Mouse (Mus musculus) monocyte, adult 59 days (primary cell): ENCODE measurements around the gene Cercam. TPM values are rescaled to one million over a fixed set of nuclear protein-coding genes. Genes with fewer than 3 reads are reported as not detected.

Source experiments
- total RNA-seq, 2 experiments: library from RNA; stranded (reverse); gene quantifications; one replicate each; pipeline ENCODE4 v1.2.4; 2023

Gene Cercam
- total RNA-seq = 1 to 10 TPM; 1.7 to 3.1 TPM

DNA sequence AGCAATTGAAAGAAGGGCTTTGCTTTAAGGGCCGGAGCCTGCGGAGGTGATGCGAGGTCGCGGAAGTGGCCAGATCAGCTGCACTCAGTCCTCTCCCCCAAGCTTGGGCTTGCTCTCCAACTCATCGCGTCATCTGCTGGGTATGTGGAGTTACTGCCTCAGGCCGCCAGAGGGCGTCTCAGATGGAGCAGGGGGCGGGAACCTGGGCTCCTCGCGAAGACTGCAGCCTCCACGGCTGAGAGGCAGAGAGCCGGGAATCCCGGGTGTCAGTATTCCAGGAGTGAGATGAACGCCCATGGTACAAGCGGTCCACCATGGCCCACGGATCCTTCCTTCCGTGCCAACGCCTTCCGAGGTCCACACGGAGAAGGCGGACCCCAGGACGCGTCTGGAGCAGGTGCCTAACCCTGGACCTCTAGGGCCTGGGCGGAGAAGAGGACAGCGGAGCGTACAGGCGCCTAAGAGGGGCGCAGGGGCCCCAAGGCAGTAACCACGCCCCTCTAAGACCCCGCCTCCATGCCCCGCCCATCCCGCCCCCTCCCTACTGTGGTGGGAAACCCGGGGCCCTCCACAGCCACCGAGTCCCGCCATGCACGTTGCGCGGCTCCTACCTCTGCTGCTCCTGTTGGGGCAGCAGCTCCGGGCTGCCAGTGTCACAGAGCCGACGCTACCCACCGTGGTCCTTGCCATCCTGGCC is at the start of gene Cercam:
Gene Cercam (plus strand): TSS at position 216 of the 697 bp plus-strand sequence.

DNA sequence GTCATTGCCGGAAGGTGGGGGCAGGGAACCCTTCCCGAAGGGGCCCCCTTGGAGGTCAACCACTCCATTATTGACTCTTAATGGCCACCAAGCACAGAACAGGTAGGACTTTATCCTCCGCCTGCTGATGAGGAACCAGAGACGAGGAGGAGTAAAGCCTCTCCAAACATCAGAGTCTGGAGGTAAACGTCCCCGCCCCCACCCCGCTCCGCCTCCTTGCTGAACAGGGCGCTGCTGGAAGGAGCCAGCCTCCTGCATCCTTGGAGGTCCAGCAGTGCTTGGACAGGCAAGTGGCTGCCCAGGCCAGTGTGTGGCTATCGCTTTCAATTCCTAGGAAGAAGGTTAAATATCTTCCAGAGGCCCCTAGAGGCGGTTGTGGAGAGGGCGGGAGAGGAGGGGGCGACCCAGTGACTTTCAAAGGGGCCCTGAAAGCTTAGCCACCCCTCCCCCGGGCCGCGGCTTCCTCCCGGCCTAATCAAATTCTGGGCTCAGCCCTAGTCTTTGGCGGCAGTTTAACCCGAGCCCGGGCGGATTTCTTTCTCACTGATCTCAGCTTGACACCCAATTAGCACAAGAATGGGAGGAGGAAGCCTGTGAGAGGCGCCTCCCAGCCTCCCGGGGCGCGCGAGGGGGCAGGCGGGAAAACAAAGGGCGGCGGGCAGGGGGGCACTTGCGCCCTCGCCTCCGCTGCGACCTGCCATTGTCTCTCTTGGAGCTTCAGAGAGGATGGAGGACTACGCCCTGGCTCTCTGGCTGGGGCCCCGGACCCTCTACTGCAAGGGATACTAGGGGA is 48.7 kb upstream of the Cercam start, which contains the start of gene Urm1:
Gene Urm1 (plus strand): TSS at position 51 of the 793 bp plus-strand sequence.

DNA sequence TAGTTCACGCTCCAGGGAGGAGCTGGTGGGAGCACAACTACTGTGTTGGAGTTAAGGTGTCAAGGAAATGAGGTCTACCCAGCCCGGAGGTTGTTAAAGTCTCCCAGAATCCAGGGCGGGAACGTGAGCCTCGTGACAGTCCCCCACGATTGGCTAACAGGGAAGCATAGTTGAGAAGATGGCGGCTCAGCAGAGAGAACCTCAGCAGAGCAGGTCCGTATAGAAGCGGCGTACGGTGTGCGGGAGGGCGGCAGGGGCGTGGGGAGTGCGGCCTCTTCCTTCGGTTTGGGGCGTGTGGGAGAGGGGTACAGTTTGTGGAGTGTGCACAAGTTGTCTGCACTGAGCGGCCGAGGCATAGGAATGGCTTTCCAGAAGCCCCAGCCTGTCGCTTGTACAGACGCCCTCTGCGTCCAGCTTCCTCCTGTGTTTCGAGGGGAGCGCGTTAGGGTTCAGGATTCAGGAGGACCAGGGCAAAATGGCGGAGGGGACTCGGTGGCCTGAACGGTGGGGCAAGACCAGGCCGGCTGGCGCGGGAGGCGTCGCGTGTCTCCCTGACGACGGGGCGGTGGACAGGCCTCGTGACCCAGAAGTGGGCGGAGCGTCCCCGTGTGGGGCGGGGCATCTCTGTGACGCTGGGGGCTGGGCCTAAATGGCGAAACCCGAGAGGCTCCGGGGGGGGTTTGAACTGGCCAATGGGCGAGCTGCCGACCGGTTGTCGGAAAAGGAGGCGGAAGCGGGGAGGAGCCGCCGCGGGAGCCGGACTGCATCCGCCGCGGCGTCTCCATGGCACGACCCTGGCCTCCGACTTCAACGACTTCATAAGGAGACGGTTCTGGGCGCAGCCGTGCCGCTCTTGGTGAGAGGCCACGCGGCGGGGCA is 20.3 kb downstream of the Cercam start, which contains the start of gene Odf2:
Gene Odf2 (plus strand): TSS at position 156 of the 879 bp plus-strand sequence.

Other genes starting within 250 kb of the Cercam start
- 100 to 1,000 TPM; 111 to 115 TPM for gene Rapgef1, start 249.4 kb upstream of the Cercam start, total RNA-seq
- gene Gm13420, start 117.5 kb upstream of the Cercam start, total RNA-seq = not detected
- gene Gm13547, start 109.9 kb upstream of the Cercam start, total RNA-seq = not detected
- gene Coq4, start 81.7 kb upstream of the Cercam start, total RNA-seq = 1 to 10 TPM; 2.7 to 4.0 TPM
- gene Trub2, start 80.7 kb upstream of the Cercam start, total RNA-seq = 10 to 100 TPM; 29.0 to 31.1 TPM
- gene Slc27a4, start 66.5 kb upstream of the Cercam start, total RNA-seq = 10 to 100 TPM; 14.6 to 15.4 TPM
- gene Urm1, start 49.1 kb upstream of the Cercam start, total RNA-seq = 10 to 100 TPM; 23.5 to 34.8 TPM
- gene Odf2, start 20.1 kb downstream of the Cercam start, total RNA-seq = 10 to 100 TPM; 75.8 to 89.8 TPM
- 10 to 100 TPM; 45.5 to 52.1 TPM for gene Gle1, start 66.3 kb downstream of the Cercam start, total RNA-seq
- 100 to 1,000 TPM; 301 to 317 TPM for gene Sptan1, start 96.4 kb downstream of the Cercam start, total RNA-seq
- 1 to 10 TPM; 1.2 TPM for gene Wdr34, start 179.7 kb downstream of the Cercam start, total RNA-seq
- 100 to 1,000 TPM; 133 to 160 TPM for gene Set, start 188.2 kb downstream of the Cercam start, total RNA-seq
- 1 to 10 TPM; 4.6 to 5.4 TPM for gene Pkn3, start 208.5 kb downstream of the Cercam start, total RNA-seq
- gene Zdhhc12, start 224.5 kb downstream of the Cercam start, total RNA-seq = 10 to 100 TPM; 14.6 to 19.8 TPM